Mouse (Mus musculus) forebrain, embryonic 15.5 days (tissue): ENCODE results near the gene Atp6v1f. TPM values are rescaled to one million over a fixed set of nuclear protein-coding genes. Genes with fewer than 3 reads are reported as not detected.
A peak's percentile ranks its signal among the peaks of the same experiment; 100 is the strongest.

Experiments
- ATAC-seq: fragments of 200-750 bp; cut with Nextera tagmentation; replicated peaks from 2 replicates; pipeline ENCODE4 v1.8.0; 2017; ENCODE audit warnings: mild to moderate bottlenecking, moderate TSS enrichment, moderate library complexity
- H3K27ac ChIP-seq: fragments of 300-500 bp; sonication (generic); replicated peaks from 2 replicates; pipeline ENCODE4 v1.5.1; 2015; ENCODE audit warnings: mild to moderate bottlenecking, inconsistent platforms
- H3K27me3 ChIP-seq: fragments of 300-500 bp; sonication (generic); 2 replicates; pipeline ENCODE4 v1.6.1; 2015; ENCODE audit warnings: inconsistent platforms
- H3K36me3 ChIP-seq: fragments of 300-500 bp; sonication (generic); 2 replicates; pipeline ENCODE4 v1.6.1; 2015; ENCODE audit warnings: mild to moderate bottlenecking, inconsistent platforms
- H3K4me1 ChIP-seq: fragments of 300-500 bp; sonication (generic); 2 replicates; pipeline ENCODE4 v1.6.1; 2015; ENCODE audit warnings: inconsistent platforms
- H3K4me2 ChIP-seq: fragments of 300-500 bp; sonication (generic); replicated peaks from 2 replicates; pipeline ENCODE4 v1.6.1; 2015; ENCODE audit warnings: mild to moderate bottlenecking, inconsistent platforms
- H3K4me3 ChIP-seq: fragments of 300-500 bp; sonication (generic); 2 replicates; pipeline ENCODE4 v1.5.1; 2015; ENCODE audit warnings: mild to moderate bottlenecking, inconsistent platforms
- H3K9ac ChIP-seq: fragments of 300-500 bp; sonication (generic); replicated peaks from 2 replicates; pipeline ENCODE4 v1.6.1; 2015; ENCODE audit warnings: mild to moderate bottlenecking, inconsistent platforms
- H3K9me3 ChIP-seq: fragments of 300-500 bp; sonication (generic); 2 replicates; pipeline ENCODE4 v1.6.1; 2016; ENCODE audit warnings: inconsistent platforms
- WGBS: fragments of 180-500 bp; shearing (Covaris S2); methylation state at CpG from one replicate; pipeline ENCODE4 v1.1.7; 2015; ENCODE audit warnings: mixed read lengths; 5-methylcytosine and 5-hydroxymethylcytosine counted together
- polyA plus RNA-seq: library from polyadenylated mRNA; unstranded; fragments of >200 nt; fragmentation: Nextera tagmentation; extraction: Ambion mirVana; gene quantifications from 2 replicates; pipeline ENCODE4 v1.2.1, GENCODE M21; 2015

The Atp6v1f gene
- polyA plus RNA-seq, 1 experiment from 2014 or later: 327 TPM

- no peak overlapping the region for H3K4me3 ChIP-seq
- H3K9ac ChIP-seq: no peak overlapping the region
- no peak overlapping the region for H3K4me2 ChIP-seq
- H3K36me3 ChIP-seq: no peaks in the 10 kb centered on the region
- WGBS: 89% methylated on average over 5 of the region's 5 CpGs
- no peaks in the 10 kb centered on the region for H3K9me3 ChIP-seq
- H3K4me1 ChIP-seq: no peaks in the 10 kb centered on the region; the same call in 1 of the 2 replicates
- no peak for ATAC-seq
- peaks cover 26% of the 10 kb centered on the region; the same call in 1 of the 2 replicates for H3K27me3 ChIP-seq
- H3K27ac ChIP-seq: no peak overlapping the region
These were observed 38.0 kb downstream of the Atp6v1f start for GRCm38 (mm10) chr6:29505493-29505892.

- Histone ChIP-seq H3K9ac (no peak overlapping the region), H3K36me3 (no peaks in the 10 kb centered on the region), H3K9me3 (no peaks in the 10 kb centered on the region), H3K4me3 (peak overlapping the region; percentile 50), H3K4me2 (peak overlapping the region; percentile 57), H3K27ac (no peak overlapping the region), H3K4me1 (no peaks in the 10 kb centered on the region; the same call in 1 of the 2 replicates), H3K27me3 (peaks cover 26% of the 10 kb centered on the region; the same call in 1 of the 2 replicates)
- peak; percentile 43; the same call in 1 of the 2 replicates for ATAC-seq
- 24% methylated on average over 8 of the region's 8 CpGs for WGBS
These were observed 39.3 kb downstream of the Atp6v1f start for GRCm38 (mm10) chr6:29506834-29507233.

GRCm38 (mm10) chr6:29507447-29508309, 40.2 kb downstream of the Atp6v1f start, which contains the start of gene Kcp:
TSS of gene Kcp (minus strand) at chr6:29507952.
- H3K4me2 ChIP-seq: peak within 1 kb of the TSS; percentile 57
- H3K9ac ChIP-seq: peak within 1 kb of the TSS; percentile 42
- peaks cover 26% of the 10 kb centered on the region; the same call in 1 of the 2 replicates for H3K27me3 ChIP-seq
- no peak within 1 kb of the TSS for H3K27ac ChIP-seq
- H3K36me3 ChIP-seq: no peaks in the 10 kb centered on the region
- ATAC-seq: peak; percentile 57
- H3K4me1 ChIP-seq: no peaks in the 10 kb centered on the region; the same call in 1 of the 2 replicates
- H3K4me3 ChIP-seq: peak within 1 kb of the TSS; percentile 50
- no peaks in the 10 kb centered on the region for H3K9me3 ChIP-seq
- 1% methylated on average over 45 of the region's 47 CpGs for WGBS

- H3K4me3 ChIP-seq: no peak overlapping the region
- ATAC-seq: no peak
- no peak overlapping the region for H3K27ac ChIP-seq
- H3K9me3 ChIP-seq: no peaks in the 10 kb centered on the region
- no peaks in the 10 kb centered on the region for H3K36me3 ChIP-seq
- WGBS: 60% methylated on average over 2 of the region's 2 CpGs
- no peak overlapping the region for H3K9ac ChIP-seq
- H3K4me2 ChIP-seq: no peak overlapping the region
- H3K4me1 ChIP-seq: peaks cover 5% of the 10 kb centered on the region
- H3K27me3 ChIP-seq: peaks cover 26% of the 10 kb centered on the region; the same call in 1 of the 2 replicates
These were observed 41.6 kb downstream of the Atp6v1f start for GRCm38 (mm10) chr6:29509086-29509485.

- Histone ChIP-seq H3K27ac (no peak overlapping the region), H3K9ac (no peak overlapping the region; the same call in 1 of the 2 replicates), H3K27me3 (peaks cover 4% of the 10 kb centered on the region; the same call in 1 of the 2 replicates), H3K4me1 (peaks cover 5% of the 10 kb centered on the region), H3K36me3 (no peaks in the 10 kb centered on the region), H3K4me2 (peak overlapping the region; percentile 32), H3K4me3 (0 out of 2 replicates have a peak overlapping the region, but pooled peaks have one; percentile 4), H3K9me3 (no peaks in the 10 kb centered on the region)
- 0 out of 2 replicates have a peak, but pooled peaks have one; percentile 29 for ATAC-seq
- 1% methylated on average over 11 of the region's 11 CpGs for WGBS
These were observed 45.8 kb downstream of the Atp6v1f start for GRCm38 (mm10) chr6:29513284-29513683.

- Histone ChIP-seq H3K9ac (no peak overlapping the region), H3K4me1 (peaks cover 5% of the 10 kb centered on the region), H3K4me3 (no peak overlapping the region), H3K27me3 (no peaks in the 10 kb centered on the region), H3K4me2 (no peak overlapping the region), H3K36me3 (no peaks in the 10 kb centered on the region), H3K9me3 (no peaks in the 10 kb centered on the region), H3K27ac (no peak overlapping the region)
- WGBS: 8% methylated on average over 5 of the region's 5 CpGs
- ATAC-seq: no peak
These were observed 49.6 kb downstream of the Atp6v1f start for GRCm38 (mm10) chr6:29517139-29517538.

Other genes starting within 250 kb of the Atp6v1f start
- 44.3 and 46.1 TPM in 2 replicates for gene Hilpda, start 195.2 kb upstream of the Atp6v1f start, polyA plus RNA-seq
- gene Fam71f2, start 188.1 kb upstream of the Atp6v1f start, polyA plus RNA-seq: 0.56 and 0.60 TPM in 2 replicates
- not detected in 2 replicates for gene Fam71f1, start 148.6 kb upstream of the Atp6v1f start, polyA plus RNA-seq
- gene Calu, start 119.6 kb upstream of the Atp6v1f start, polyA plus RNA-seq: 162 and 170 TPM in 2 replicates
- gene Opn1sw, start 79.2 kb upstream of the Atp6v1f start, polyA plus RNA-seq: 0.37 and 0.50 TPM in 2 replicates
- gene Ccdc136, start 71.4 kb upstream of the Atp6v1f start, polyA plus RNA-seq: 42.2 and 42.8 TPM in 2 replicates
- 1.9 and 2.0 TPM in 2 replicates for gene Flnc, start 34.5 kb upstream of the Atp6v1f start, polyA plus RNA-seq
- gene Atp6v1fnb, start 3.7 kb downstream of the Atp6v1f start, polyA plus RNA-seq: 0.29 TPM in 1 of 2 replicates, not detected in the other
- gene Kcp, start 40.2 kb downstream of the Atp6v1f start, polyA plus RNA-seq: 9.6 and 13.3 TPM in 2 replicates
- gene Irf5, start 58.9 kb downstream of the Atp6v1f start, polyA plus RNA-seq: 1.3 and 1.4 TPM in 2 replicates
- gene Tnpo3, start 142.2 kb downstream of the Atp6v1f start, polyA plus RNA-seq: 107 and 111 TPM in 2 replicates
- gene Tspan33, start 226.5 kb downstream of the Atp6v1f start, polyA plus RNA-seq: 5.0 and 7.4 TPM in 2 replicates